Mouse (Mus musculus) G1E (cell line): ENCODE measurements around the gene Pnpo.

Experiments
- CTCF ChIP-seq: IDR thresholded peaks from 2 replicates; pipeline ENCODE4 v1.5.1; 2012; ENCODE audit warnings: low read depth, low read length, inconsistent platforms, mixed read lengths
- TAL1 ChIP-seq: conservative IDR thresholded peaks from 2 replicates; pipeline ENCODE4 v1.6.1; 2012; ENCODE audit warnings: low read depth, low read length, inconsistent platforms, mixed read lengths

GRCm38 (mm10) chr11:96891784-96892527 lies 51.8 kb downstream of the Pnpo start:
- TF ChIP-seq CTCF, result no peak
- no peak for TF ChIP-seq TAL1
